Mouse (Mus musculus) G1E (cell line): Measurements from ENCODE around the gene Igfbp4.

Experiments used
- CTCF ChIP-seq: IDR thresholded peaks from 2 replicates; pipeline ENCODE4 v1.5.1; 2012; ENCODE audit warnings: low read depth, low read length, inconsistent platforms, mixed read lengths
- GATA1 ChIP-seq: IDR thresholded peaks from 2 replicates; pipeline ENCODE4 v1.6.1; 2012; ENCODE audit warnings: borderline replicate concordance, low read length, inconsistent platforms, mixed read lengths
- GATA2 ChIP-seq: IDR thresholded peaks from 2 replicates; pipeline ENCODE4 v1.6.1; 2012; ENCODE audit warnings: low read depth, low read length, inconsistent platforms, borderline replicate concordance
- TAL1 ChIP-seq: conservative IDR thresholded peaks from 2 replicates; pipeline ENCODE4 v1.6.1; 2012; ENCODE audit warnings: low read depth, low read length, inconsistent platforms, mixed read lengths

GRCm38 (mm10) chr11:99084366-99084765 lies 43.3 kb downstream of the Igfbp4 start:
- TF ChIP-seq CTCF (no peak), GATA1 (no peak), GATA2 (no peak), TAL1 (no peak)
